Mouse (Mus musculus) olfactory bulb, adult 2 months (tissue): ENCODE data around the gene Med27. TPM values are rescaled to one million over a fixed set of nuclear protein-coding genes. Genes with fewer than 3 reads are reported as not detected.

ENCODE experiments used
- H3K27ac ChIP-seq: fragments of 200-500 bp; 2 replicates; pipeline ENCODE4 v1.5.1; 2012; ENCODE audit warnings: low read depth, low read length; ENCODE audit not compliant: insufficient read depth
- H3K4me1 ChIP-seq: fragments of 200-500 bp; 2 replicates; pipeline ENCODE4 v1.6.1; 2012; ENCODE audit warnings: low read length; ENCODE audit not compliant: control insufficient read depth, insufficient read depth
- H3K4me3 ChIP-seq: fragments of 200-500 bp; 2 replicates; pipeline ENCODE4 v1.5.1; 2012; ENCODE audit warnings: mild to moderate bottlenecking, low read depth, low read length, moderate library complexity; ENCODE audit not compliant: insufficient read depth
- CTCF ChIP-seq: fragments of 200-500 bp; IDR thresholded peaks from 2 replicates; pipeline ENCODE4 v1.5.1; 2012; ENCODE audit warnings: low read depth, mild to moderate bottlenecking, low read length, moderate library complexity; ENCODE audit not compliant: insufficient read depth
- POLR2A ChIP-seq: fragments of 200-500 bp; IDR thresholded peaks from 2 replicates; pipeline ENCODE4 v1.6.1; 2012; ENCODE audit warnings: mild to moderate bottlenecking, low read depth, low read length, moderate library complexity; ENCODE audit not compliant: insufficient read depth
- WGBS: fragments of 180-500 bp; shearing (Covaris S2); methylation state at CpG from one replicate; pipeline ENCODE4 v1.1.7; 2018; 5-methylcytosine and 5-hydroxymethylcytosine counted together
- polyA plus RNA-seq: library from polyadenylated mRNA; stranded (reverse); fragments of >200 nt; gene quantifications from 2 replicates; pipeline ENCODE4 v1.2.4, GENCODE M21; 2012; ENCODE audit warnings: low replicate concordance; ENCODE audit not compliant: missing spikeins, insufficient read depth, insufficient read length

Gene Med27
- polyA plus RNA-seq, 1 experiment, result not detected

- H3K27ac ChIP-seq, result no peak overlapping the region
- H3K4me1 ChIP-seq, result peaks cover 10% of the 10 kb centered on the region; the same call in 1 of the 2 replicates
- TF ChIP-seq POLR2A (no peak), CTCF (no peak)
- 81% methylated on average over 6 of the region's 6 CpGs for WGBS
- H3K4me3 ChIP-seq, result no peak overlapping the region
Observed at GRCm38 (mm10) chr2:29514836-29515235, 168.2 kb downstream of the Med27 start.

DNA sequence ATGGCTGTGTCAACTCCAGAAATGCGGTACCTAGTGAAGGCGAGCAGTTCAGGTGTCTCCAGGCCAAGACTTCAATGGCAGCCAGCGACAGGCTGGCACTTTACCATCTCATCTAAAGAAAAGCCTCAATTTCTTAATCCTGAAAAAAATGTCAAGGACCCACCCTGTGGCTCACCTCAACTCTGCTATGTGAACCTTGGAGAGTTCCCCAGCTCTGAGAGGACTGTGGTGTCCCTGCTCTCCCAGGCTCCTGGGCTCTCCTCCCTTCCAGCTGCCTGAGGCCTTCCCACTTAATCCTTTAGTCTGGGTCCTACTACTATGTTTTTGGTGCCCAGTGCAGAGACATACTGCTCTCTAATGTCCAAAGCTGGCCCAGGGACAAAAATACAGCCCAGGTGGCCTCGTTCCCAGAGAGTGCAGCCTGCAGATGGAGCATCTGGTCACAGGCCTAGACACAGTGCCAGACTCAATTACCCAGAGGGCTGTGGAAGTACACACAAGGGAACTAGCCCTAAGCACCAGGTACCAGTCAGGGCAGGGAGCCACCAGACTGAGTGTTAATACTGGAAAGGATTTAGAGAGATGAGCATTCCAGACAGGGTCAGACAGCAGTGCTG, 169.3 kb downstream of the Med27 start:
- Histone ChIP-seq H3K27ac (no peak overlapping the region), H3K4me3 (no peak overlapping the region), H3K4me1 (peaks cover 10% of the 10 kb centered on the region; the same call in 1 of the 2 replicates)
- TF ChIP-seq CTCF (no peak), POLR2A (no peak)
- WGBS, result 87% methylated on average over 4 of the region's 4 CpGs

DNA sequence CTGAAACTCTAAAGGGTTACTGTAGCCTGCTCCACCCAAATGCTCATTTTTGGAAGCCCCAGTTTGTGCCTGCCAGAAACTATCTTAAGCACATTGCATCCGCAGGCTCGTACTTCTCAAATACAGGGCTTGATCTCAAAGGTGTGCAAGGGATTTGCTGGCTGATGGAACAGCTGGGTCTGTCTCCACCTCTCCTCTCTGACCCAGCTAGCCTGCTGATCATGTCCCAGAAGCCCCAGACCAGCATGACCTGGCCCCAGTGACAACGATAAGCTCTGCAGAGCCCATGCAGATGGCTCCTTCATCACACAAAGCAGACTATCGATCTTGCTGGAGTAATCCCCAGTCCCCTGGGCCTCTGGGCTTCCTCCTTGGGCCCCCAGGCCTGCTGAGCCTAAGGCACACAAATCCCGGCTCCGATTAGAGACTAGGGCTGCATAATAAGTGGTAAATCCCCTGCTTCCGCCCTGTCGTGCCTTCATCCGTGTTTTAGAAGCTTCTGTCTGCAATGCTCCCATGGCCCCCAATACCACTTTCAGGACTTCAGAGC, 170.1 kb downstream of the Med27 start:
- TF ChIP-seq CTCF (no peak), POLR2A (no peak)
- H3K4me1 ChIP-seq, result peaks cover 10% of the 10 kb centered on the region; the same call in 1 of the 2 replicates
- H3K27ac ChIP-seq, result no peak overlapping the region
- WGBS, result 80% methylated on average over 9 of the region's 9 CpGs
- H3K4me3 ChIP-seq, result no peak overlapping the region

GRCm38 (mm10) chr2:29519402-29519801, 172.8 kb downstream of the Med27 start:
- peaks cover 15% of the 10 kb centered on the region for H3K4me1 ChIP-seq
- TF ChIP-seq POLR2A (no peak), CTCF (no peak)
- H3K27ac ChIP-seq, result no peak overlapping the region
- H3K4me3 ChIP-seq, result no peak overlapping the region
- 60% methylated on average over 3 of the region's 3 CpGs for WGBS

DNA sequence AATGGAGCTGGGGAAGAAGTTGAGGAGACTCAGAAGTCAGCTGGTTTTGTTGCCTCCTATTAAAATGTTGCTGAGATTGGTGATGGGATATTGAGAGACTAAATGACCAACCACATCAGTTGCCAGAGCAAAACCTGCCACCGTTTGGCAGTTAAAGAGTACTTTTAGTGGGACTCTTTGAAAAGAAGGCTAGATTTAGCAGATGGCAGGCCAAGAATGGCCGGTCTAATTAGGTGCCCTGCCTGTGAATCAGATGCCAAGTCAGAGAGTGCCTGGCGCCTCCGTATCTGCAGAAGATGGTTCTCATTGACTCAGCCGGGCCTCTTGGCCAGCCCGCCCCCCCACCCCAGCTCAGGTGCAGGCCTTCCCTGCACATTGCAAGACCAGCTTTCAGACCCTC, 173.6 kb downstream of the Med27 start:
- Histone ChIP-seq H3K27ac (no peak overlapping the region), H3K4me3 (no peak overlapping the region), H3K4me1 (peaks cover 16% of the 10 kb centered on the region)
- WGBS, result 70% methylated on average over 6 of the region's 6 CpGs
- TF ChIP-seq POLR2A (no peak), CTCF (no peak)

GRCm38 (mm10) chr2:29521486-29521885, 174.9 kb downstream of the Med27 start:
- Histone ChIP-seq H3K4me1 (peaks cover 16% of the 10 kb centered on the region), H3K4me3 (no peak overlapping the region), H3K27ac (no peak overlapping the region)
- TF ChIP-seq POLR2A (no peak), CTCF (no peak)
- WGBS, result 94% methylated on average over 7 of the region's 7 CpGs

DNA sequence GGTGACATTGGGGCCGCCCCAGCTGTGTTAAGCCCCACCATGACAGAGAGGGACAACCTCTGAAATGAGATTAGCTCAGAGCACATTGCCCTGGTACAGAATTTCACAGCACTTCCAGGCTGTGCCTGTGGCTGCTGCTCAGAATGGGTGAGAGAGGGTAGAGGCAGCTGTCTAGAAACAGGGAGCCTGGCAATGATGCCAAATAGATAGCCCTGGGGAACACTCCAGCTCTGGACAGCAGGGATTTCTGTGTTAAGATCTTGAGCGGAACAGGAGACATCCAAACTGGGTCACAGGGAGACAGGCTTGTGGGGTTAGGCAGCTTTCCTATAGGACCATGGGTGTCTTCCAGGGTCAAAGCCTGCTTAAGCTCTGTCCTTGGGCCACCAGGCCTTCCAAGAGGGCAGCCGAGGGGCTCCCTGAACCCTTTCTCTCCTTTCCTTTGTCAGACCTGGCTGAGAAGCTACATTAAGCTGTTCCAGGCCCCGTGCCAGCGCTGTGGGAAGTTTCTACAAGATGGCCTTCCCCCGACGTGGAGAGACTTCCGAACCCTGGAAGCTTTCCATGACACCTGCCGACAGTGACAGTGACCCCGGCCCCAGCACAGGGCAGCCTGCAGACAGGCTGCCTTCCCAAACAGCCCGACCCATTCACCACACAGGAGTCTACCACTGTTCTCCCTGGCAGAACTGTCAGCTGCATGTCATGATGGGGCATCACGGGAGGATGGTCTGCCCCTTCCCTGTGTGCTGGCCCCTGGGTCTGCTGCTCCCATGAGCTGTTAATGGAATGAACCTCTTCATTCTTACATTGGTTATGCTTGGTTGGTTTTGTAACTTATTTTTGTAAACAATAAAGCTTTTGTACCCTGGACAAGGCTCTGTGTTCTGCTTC, 177.5 kb downstream of the Med27 start:
- H3K27ac ChIP-seq, result no peak overlapping the region
- H3K4me1 ChIP-seq, result peaks cover 12% of the 10 kb centered on the region
- 72% methylated on average over 12 of the region's 12 CpGs for WGBS
- TF ChIP-seq CTCF (no peak), POLR2A (no peak)
- no peak overlapping the region for H3K4me3 ChIP-seq

GRCm38 (mm10) chr2:29525273-29525805, 178.7 kb downstream of the Med27 start:
- Histone ChIP-seq H3K4me3 (no peak overlapping the region), H3K4me1 (peaks cover 7% of the 10 kb centered on the region; the same call in 1 of the 2 replicates), H3K27ac (no peak overlapping the region)
- TF ChIP-seq POLR2A (no peak), CTCF (no peak)
- WGBS, result 74% methylated on average over 4 of the region's 4 CpGs
